Mouse (Mus musculus) limb, embryonic 12.5 days (tissue): ENCODE results near the gene Zbtb16. TPM values are rescaled to one million over a fixed set of nuclear protein-coding genes. Genes with fewer than 3 reads are reported as not detected.

Experiments used
- ATAC-seq: fragments of 200-750 bp; cut with Nextera tagmentation; 2 replicates; pipeline ENCODE4 v1.8.0; 2017; ENCODE audit warnings: low read depth, moderate TSS enrichment; ENCODE audit not compliant: insufficient number of reproducible peaks, insufficient read depth, low FRiP score, low TSS enrichment
- H3K27ac ChIP-seq: fragments of 300-500 bp; sonication (generic); 2 replicates; pipeline ENCODE4 v1.5.1; 2016; ENCODE audit warnings: mild to moderate bottlenecking, moderate library complexity
- H3K27me3 ChIP-seq: fragments of 300-500 bp; sonication (generic); 2 replicates; pipeline ENCODE4 v1.6.1; 2016; ENCODE audit warnings: mild to moderate bottlenecking, moderate library complexity
- H3K36me3 ChIP-seq: fragments of 300-500 bp; sonication (generic); 2 replicates; pipeline ENCODE4 v1.6.1; 2016; ENCODE audit warnings: mild to moderate bottlenecking, moderate library complexity
- H3K4me1 ChIP-seq: fragments of 300-500 bp; sonication (generic); replicated peaks from 2 replicates; pipeline ENCODE4 v1.6.1; 2016
- H3K4me2 ChIP-seq: fragments of 300-500 bp; sonication (generic); 2 replicates; pipeline ENCODE4 v1.6.1; 2016; ENCODE audit warnings: mild to moderate bottlenecking, moderate library complexity
- H3K4me3 ChIP-seq: fragments of 300-500 bp; sonication (generic); replicated peaks from 2 replicates; pipeline ENCODE4 v1.5.1; 2016; ENCODE audit warnings: mild to moderate bottlenecking
- H3K9ac ChIP-seq: fragments of 300-500 bp; sonication (generic); replicated peaks from 2 replicates; pipeline ENCODE4 v1.6.1; 2016; ENCODE audit warnings: mild to moderate bottlenecking, moderate library complexity
- H3K9me3 ChIP-seq: fragments of 300-500 bp; sonication (generic); 2 replicates; pipeline ENCODE4 v1.6.1; 2016; ENCODE audit warnings: mild to moderate bottlenecking, moderate library complexity
- WGBS: fragments of 180-500 bp; shearing (Covaris S2); methylation state at CpG from one replicate; pipeline ENCODE4 v1.1.7; 2016; 5-methylcytosine and 5-hydroxymethylcytosine counted together
- polyA plus RNA-seq: library from polyadenylated mRNA; unstranded; fragments of >200 nt; fragmentation: Nextera tagmentation; extraction: Ambion mirVana; gene quantifications from 2 replicates; pipeline ENCODE4 v1.2.1, GENCODE M21; 2016

Zbtb16 gene
- polyA plus RNA-seq, 1 experiment from 2014 or later = 2.5 TPM

DNA sequence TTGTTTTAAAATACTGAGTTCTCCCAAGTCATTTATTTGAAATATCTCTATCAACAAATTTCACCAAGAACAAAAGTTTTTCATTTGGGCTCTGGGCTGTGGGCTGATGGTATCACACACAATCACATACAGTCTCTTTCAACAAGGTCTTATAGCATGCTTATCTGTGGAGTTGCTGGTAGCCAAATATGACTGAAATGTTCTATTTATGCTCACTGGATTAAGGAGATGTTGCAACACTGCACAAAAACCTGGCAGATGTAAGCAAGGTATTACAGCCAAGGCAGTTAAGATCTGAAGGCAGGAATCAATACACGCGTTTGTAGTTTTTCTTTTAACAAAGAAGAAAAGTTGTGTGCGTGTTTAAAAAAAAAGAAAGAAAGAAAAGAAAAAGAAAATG is 84.1 kb downstream of the Zbtb16 start:
- H3K4me1 ChIP-seq = peaks cover 32% of the 10 kb centered on the region
- H3K9ac ChIP-seq = no peak overlapping the region
- no peak overlapping the region for H3K4me3 ChIP-seq
- ATAC-seq = no peak
- H3K27ac ChIP-seq = no peak overlapping the region
- H3K9me3 ChIP-seq = no peaks in the 10 kb centered on the region
- 84% methylated on average over 3 of the region's 3 CpGs for WGBS
- H3K36me3 ChIP-seq = no peaks in the 10 kb centered on the region
- peaks cover 28% of the 10 kb centered on the region for H3K27me3 ChIP-seq
- no peak overlapping the region for H3K4me2 ChIP-seq

GRCm38 (mm10) chr9:48749666-48750065 is 86.4 kb downstream of the Zbtb16 start:
- no peak overlapping the region for H3K4me3 ChIP-seq
- peaks cover 9% of the 10 kb centered on the region for H3K4me1 ChIP-seq
- peaks cover 24% of the 10 kb centered on the region for H3K27me3 ChIP-seq
- 91% methylated on average over 6 of the region's 6 CpGs for WGBS
- no peaks in the 10 kb centered on the region for H3K9me3 ChIP-seq
- no peak for ATAC-seq
- H3K9ac ChIP-seq = no peak overlapping the region
- no peaks in the 10 kb centered on the region for H3K36me3 ChIP-seq
- H3K27ac ChIP-seq = no peak overlapping the region
- H3K4me2 ChIP-seq = no peak overlapping the region

- Histone ChIP-seq H3K27me3 (peaks cover 19% of the 10 kb centered on the region), H3K36me3 (no peaks in the 10 kb centered on the region), H3K9ac (no peak overlapping the region), H3K4me3 (no peak overlapping the region), H3K4me2 (no peak overlapping the region), H3K4me1 (peaks cover 9% of the 10 kb centered on the region), H3K9me3 (no peaks in the 10 kb centered on the region), H3K27ac (no peak overlapping the region)
- ATAC-seq = no peak
- WGBS = 83% methylated on average over 4 of the region's 4 CpGs
These were observed 86.9 kb downstream of the Zbtb16 start for GRCm38 (mm10) chr9:48749168-48749567.

DNA sequence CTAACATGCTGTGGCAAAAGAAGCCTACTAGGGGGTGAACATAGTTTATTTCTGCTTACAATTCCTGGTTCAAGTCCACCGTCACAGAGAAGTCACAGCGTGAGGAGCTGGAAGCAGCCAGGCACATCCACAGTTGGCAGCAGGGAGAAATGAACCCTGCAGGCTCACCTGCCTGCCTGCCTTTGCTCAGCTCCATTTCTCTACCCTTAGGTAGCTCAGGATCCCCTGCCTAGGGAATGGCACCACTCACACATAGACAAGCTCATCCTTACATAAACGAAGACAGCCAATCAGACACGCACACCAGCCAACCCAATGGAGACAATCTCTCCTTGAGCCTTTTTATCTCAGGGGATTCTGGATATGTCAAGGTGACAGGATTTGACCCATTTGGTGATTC is 87.3 kb downstream of the Zbtb16 start:
- H3K27ac ChIP-seq = no peak overlapping the region
- H3K9ac ChIP-seq = no peak overlapping the region
- no peak overlapping the region for H3K4me2 ChIP-seq
- H3K36me3 ChIP-seq = no peaks in the 10 kb centered on the region
- peaks cover 9% of the 10 kb centered on the region for H3K4me1 ChIP-seq
- no peak overlapping the region for H3K4me3 ChIP-seq
- no peaks in the 10 kb centered on the region for H3K9me3 ChIP-seq
- no peak for ATAC-seq
- peaks cover 15% of the 10 kb centered on the region for H3K27me3 ChIP-seq
- 90% methylated on average over 4 of the region's 4 CpGs for WGBS

DNA sequence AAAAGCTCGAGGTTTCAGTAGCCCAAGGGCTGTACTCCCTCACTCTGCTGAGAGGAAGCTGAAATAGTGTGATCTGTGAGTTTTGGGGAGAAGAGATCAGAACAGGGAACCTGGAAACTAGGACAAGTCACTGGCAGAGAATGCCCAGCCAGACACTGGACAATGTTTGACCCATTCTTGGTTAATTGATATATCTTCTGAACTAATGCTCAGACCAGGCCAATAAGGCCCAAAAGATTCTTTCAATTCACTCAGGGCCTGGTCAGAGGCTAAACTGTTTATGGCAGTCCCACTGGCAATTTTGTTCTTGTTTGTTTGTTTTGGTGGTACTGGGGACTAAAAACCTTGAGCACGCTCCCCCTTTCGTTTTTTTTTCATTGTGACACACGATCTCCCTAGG is 87.8 kb downstream of the Zbtb16 start:
- no peak overlapping the region for H3K4me3 ChIP-seq
- H3K27ac ChIP-seq = no peak overlapping the region
- H3K36me3 ChIP-seq = no peaks in the 10 kb centered on the region
- peaks cover 13% of the 10 kb centered on the region for H3K27me3 ChIP-seq
- H3K9ac ChIP-seq = no peak overlapping the region
- ATAC-seq = no peak
- no peaks in the 10 kb centered on the region for H3K9me3 ChIP-seq
- WGBS = 62% methylated on average over 4 of the region's 4 CpGs
- peaks cover 9% of the 10 kb centered on the region for H3K4me1 ChIP-seq
- no peak overlapping the region for H3K4me2 ChIP-seq

GRCm38 (mm10) chr9:48746506-48746905 is 89.5 kb downstream of the Zbtb16 start:
- no peaks in the 10 kb centered on the region for H3K9me3 ChIP-seq
- WGBS = 85% methylated on average over 10 of the region's 10 CpGs
- H3K27me3 ChIP-seq = peaks cover 21% of the 10 kb centered on the region
- H3K4me1 ChIP-seq = no peaks in the 10 kb centered on the region
- H3K36me3 ChIP-seq = no peaks in the 10 kb centered on the region
- no peak overlapping the region for H3K4me3 ChIP-seq
- H3K9ac ChIP-seq = no peak overlapping the region
- H3K27ac ChIP-seq = no peak overlapping the region
- H3K4me2 ChIP-seq = no peak overlapping the region
- no peak for ATAC-seq

GRCm38 (mm10) chr9:48745347-48746119 is 90.5 kb downstream of the Zbtb16 start:
- WGBS = 73% methylated on average over 5 of the region's 5 CpGs
- H3K4me1 ChIP-seq = peaks cover 7% of the 10 kb centered on the region
- no peak for ATAC-seq
- no peak overlapping the region for H3K4me3 ChIP-seq
- no peak overlapping the region for H3K4me2 ChIP-seq
- H3K9ac ChIP-seq = no peak overlapping the region
- peaks cover 16% of the 10 kb centered on the region for H3K27me3 ChIP-seq
- no peaks in the 10 kb centered on the region for H3K36me3 ChIP-seq
- no peak overlapping the region for H3K27ac ChIP-seq
- no peaks in the 10 kb centered on the region for H3K9me3 ChIP-seq

GRCm38 (mm10) chr9:48744916-48745315 is 91.1 kb downstream of the Zbtb16 start:
- WGBS = 85% methylated on average over 13 of the region's 13 CpGs
- Histone ChIP-seq H3K27ac (no peak overlapping the region), H3K4me2 (no peak overlapping the region), H3K27me3 (peaks cover 14% of the 10 kb centered on the region), H3K9me3 (no peaks in the 10 kb centered on the region), H3K36me3 (no peaks in the 10 kb centered on the region), H3K4me1 (peaks cover 13% of the 10 kb centered on the region), H3K4me3 (no peak overlapping the region), H3K9ac (no peak overlapping the region)
- ATAC-seq = no peak

GRCm38 (mm10) chr9:48744451-48744850 is 91.6 kb downstream of the Zbtb16 start:
- ATAC-seq = no peak
- H3K4me3 ChIP-seq = no peak overlapping the region
- H3K36me3 ChIP-seq = no peaks in the 10 kb centered on the region
- no peak overlapping the region for H3K27ac ChIP-seq
- H3K4me2 ChIP-seq = no peak overlapping the region
- 81% methylated on average over 6 of the region's 6 CpGs for WGBS
- H3K4me1 ChIP-seq = peaks cover 18% of the 10 kb centered on the region
- peaks cover 13% of the 10 kb centered on the region for H3K27me3 ChIP-seq
- no peak overlapping the region for H3K9ac ChIP-seq
- H3K9me3 ChIP-seq = no peaks in the 10 kb centered on the region

GRCm38 (mm10) chr9:48743338-48744285 is 92.4 kb downstream of the Zbtb16 start:
- no peaks in the 10 kb centered on the region for H3K36me3 ChIP-seq
- H3K27me3 ChIP-seq = peaks cover 13% of the 10 kb centered on the region
- no peaks in the 10 kb centered on the region for H3K9me3 ChIP-seq
- H3K9ac ChIP-seq = no peak overlapping the region
- no peak for ATAC-seq
- no peak overlapping the region for H3K4me2 ChIP-seq
- 80% methylated on average over 11 of the region's 11 CpGs for WGBS
- H3K4me1 ChIP-seq = peaks cover 26% of the 10 kb centered on the region
- no peak overlapping the region for H3K27ac ChIP-seq
- no peak overlapping the region for H3K4me3 ChIP-seq

GRCm38 (mm10) chr9:48742150-48742549 is 93.9 kb downstream of the Zbtb16 start:
- Histone ChIP-seq H3K4me3 (no peak overlapping the region), H3K27ac (no peak overlapping the region), H3K27me3 (peaks cover 13% of the 10 kb centered on the region), H3K4me1 (peaks cover 39% of the 10 kb centered on the region), H3K9me3 (no peaks in the 10 kb centered on the region), H3K9ac (no peak overlapping the region), H3K4me2 (no peak overlapping the region), H3K36me3 (no peaks in the 10 kb centered on the region)
- no peak for ATAC-seq
- WGBS = 95% methylated on average over 7 of the region's 7 CpGs
